Mouse (Mus musculus): ENCODE measurements around the gene Fam229a. TPM values are rescaled to one million over a fixed set of nuclear protein-coding genes. Genes with fewer than 3 reads are reported as not detected.
"Not testable (repeated sequence)": the region's sequence is repeated elsewhere in the genome, so short reads cannot be mapped to it uniquely, and the experiment has no call there.

Gene Fam229a
- polyA plus RNA-seq, 1 experiment from 2014 or later, result not detected

GRCm38 (mm10) chr4:129457311-129457710 is 33.7 kb upstream of the Fam229a start:
- H3K9me3 ChIP-seq (ENCODE audit: control insufficient read depth, low read length); H3K4me2 ChIP-seq (ENCODE audit: low read depth); DNase-seq (ENCODE audit: low spot score); H3K27ac ChIP-seq (ENCODE audit: low read depth, low read length); H3K36me3 ChIP-seq (ENCODE audit: control insufficient read depth, insufficient read depth, low read length); H3K9ac ChIP-seq (ENCODE audit: low read length); H3K27me3 ChIP-seq (ENCODE audit: control insufficient read depth, insufficient read depth, low read length); H3K4me1 ChIP-seq (ENCODE audit: control insufficient read depth, insufficient read depth, low read length); ATAC-seq (ENCODE audit: insufficient read depth, low FRiP score, low TSS enrichment); H3K4me3 ChIP-seq (ENCODE audit: low read depth, low read length): not testable (repeated sequence)
- 60% methylated on average over 2 of the region's 2 CpGs for whole genome bisulfite sequencing

- DNase-seq (ENCODE audit: low spot score) (no peak), ATAC-seq (ENCODE audit: insufficient read depth, low FRiP score, low TSS enrichment) (no peak)
- no peak overlapping the region for H3K4me2 ChIP-seq (ENCODE audit: low read depth)
- peaks cover 6% of the 10 kb centered on the region; the same call in 1 of the 2 replicates for H3K4me1 ChIP-seq (ENCODE audit: control insufficient read depth, insufficient read depth, low read length)
- no peaks in the 10 kb centered on the region for H3K9me3 ChIP-seq (ENCODE audit: control insufficient read depth, low read length)
- WGBS, result 91% methylated on average over 3 of the region's 3 CpGs
- no peaks in the 10 kb centered on the region for H3K36me3 ChIP-seq (ENCODE audit: control insufficient read depth, insufficient read depth, low read length)
- H3K27me3 ChIP-seq (ENCODE audit: control insufficient read depth, insufficient read depth, low read length), result no peaks in the 10 kb centered on the region
- no peak overlapping the region for H3K4me3 ChIP-seq (ENCODE audit: low read depth, low read length)
- H3K9ac ChIP-seq (ENCODE audit: low read length), result no peak overlapping the region
- no peak overlapping the region for H3K27ac ChIP-seq (ENCODE audit: low read depth, low read length)
Measured at GRCm38 (mm10) chr4:129459726-129460125, 31.3 kb upstream of the Fam229a start.

DNA sequence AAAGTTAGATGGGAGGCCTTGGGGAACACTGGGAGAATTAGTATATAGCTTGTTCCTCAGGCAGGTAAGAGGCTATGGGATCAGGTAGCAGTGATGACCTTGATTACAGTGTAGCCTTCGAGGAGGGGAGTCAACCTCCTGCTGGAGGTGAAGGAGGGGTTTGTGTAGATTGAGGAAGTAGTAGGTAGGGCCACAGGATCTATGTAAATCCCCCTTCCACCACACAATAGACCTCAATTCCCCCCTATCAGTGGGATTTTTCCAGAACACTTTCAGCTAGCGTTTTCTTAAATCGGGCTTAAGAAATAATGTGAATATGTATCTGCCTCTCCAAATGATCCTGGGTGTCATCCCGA is 30.2 kb upstream of the Fam229a start:
- Histone ChIP-seq H3K4me3 (ENCODE audit: low read depth, low read length) (peak overlapping the region; percentile 95), H3K4me2 (ENCODE audit: low read depth) (peak overlapping the region; percentile 72), H3K4me1 (ENCODE audit: control insufficient read depth, insufficient read depth, low read length) (peaks cover 6% of the 10 kb centered on the region; the same call in 1 of the 2 replicates), H3K9ac (ENCODE audit: low read length) (peak overlapping the region; percentile 55), H3K36me3 (ENCODE audit: control insufficient read depth, insufficient read depth, low read length) (no peaks in the 10 kb centered on the region; the same call in 1 of the 2 replicates), H3K27me3 (ENCODE audit: control insufficient read depth, insufficient read depth, low read length) (no peaks in the 10 kb centered on the region), H3K9me3 (ENCODE audit: control insufficient read depth, low read length) (no peaks in the 10 kb centered on the region), H3K27ac (ENCODE audit: low read depth, low read length) (peak overlapping the region; percentile 77)
- DNase-seq (ENCODE audit: low spot score), result no peak
- peak; percentile 25; the same call in 1 of the 2 replicates for ATAC-seq (ENCODE audit: insufficient read depth, low FRiP score, low TSS enrichment)
- WGBS, result under 1% methylated on average over 4 of the region's 4 CpGs

- peak; percentile 99 for DNase-seq (ENCODE audit: low spot score)
- Histone ChIP-seq H3K9me3 (ENCODE audit: control insufficient read depth, low read length) (no peaks in the 10 kb centered on the region), H3K27ac (ENCODE audit: low read depth, low read length) (peak within 1 kb of the TSS; percentile 77), H3K9ac (ENCODE audit: low read length) (peak within 1 kb of the TSS; percentile 66), H3K4me2 (ENCODE audit: low read depth) (peak within 1 kb of the TSS; percentile 72), H3K4me1 (ENCODE audit: control insufficient read depth, insufficient read depth, low read length) (peaks cover 6% of the 10 kb centered on the region; the same call in 1 of the 2 replicates), H3K4me3 (ENCODE audit: low read depth, low read length) (peak within 1 kb of the TSS; percentile 95), H3K36me3 (ENCODE audit: control insufficient read depth, insufficient read depth, low read length) (peaks cover 3% of the 10 kb centered on the region), H3K27me3 (ENCODE audit: control insufficient read depth, insufficient read depth, low read length) (no peaks in the 10 kb centered on the region)
- under 1% methylated on average over 46 of the region's 46 CpGs for WGBS
- ATAC-seq (ENCODE audit: insufficient read depth, low FRiP score, low TSS enrichment), result peak; percentile 97
Measured at GRCm38 (mm10) chr4:129461183-129461960, 29.6 kb upstream of the Fam229a start, which contains the start of gene Bsdc1. TSS of gene Bsdc1 (plus strand) at chr4:129461581.

DNA sequence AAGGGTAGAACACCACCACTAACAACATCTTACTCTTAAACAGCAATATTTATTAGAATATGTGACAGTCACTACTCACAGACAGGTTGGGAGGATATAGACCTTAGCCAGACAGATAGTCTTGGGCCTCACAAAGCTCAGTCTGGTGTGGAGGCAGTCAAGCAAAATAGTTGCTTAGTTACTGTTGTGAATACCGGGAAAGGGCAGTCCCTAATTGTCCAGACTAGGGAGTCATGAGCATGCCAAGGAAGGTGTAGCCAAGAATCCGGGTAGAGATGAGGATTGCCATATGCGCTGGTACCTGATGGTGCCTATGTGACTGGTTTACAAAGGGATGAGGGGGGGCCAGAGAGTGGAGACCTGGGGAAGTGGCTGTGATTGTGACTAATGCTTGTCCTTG is 28.9 kb upstream of the Fam229a start:
- no peak overlapping the region for H3K27ac ChIP-seq (ENCODE audit: low read depth, low read length)
- ATAC-seq (ENCODE audit: insufficient read depth, low FRiP score, low TSS enrichment) (no peak), DNase-seq (ENCODE audit: low spot score) (no peak)
- H3K4me1 ChIP-seq (ENCODE audit: control insufficient read depth, insufficient read depth, low read length), result peaks cover 6% of the 10 kb centered on the region; the same call in 1 of the 2 replicates
- no peaks in the 10 kb centered on the region for H3K27me3 ChIP-seq (ENCODE audit: control insufficient read depth, insufficient read depth, low read length)
- no peaks in the 10 kb centered on the region for H3K9me3 ChIP-seq (ENCODE audit: control insufficient read depth, low read length)
- H3K9ac ChIP-seq (ENCODE audit: low read length), result peak overlapping the region; percentile 66
- 48% methylated on average over 3 of the region's 3 CpGs for WGBS
- H3K4me3 ChIP-seq (ENCODE audit: low read depth, low read length), result peak overlapping the region; percentile 95
- H3K36me3 ChIP-seq (ENCODE audit: control insufficient read depth, insufficient read depth, low read length), result peaks cover 3% of the 10 kb centered on the region
- peak overlapping the region; percentile 69 for H3K4me2 ChIP-seq (ENCODE audit: low read depth)

GRCm38 (mm10) chr4:129463097-129464059 is 27.6 kb upstream of the Fam229a start:
- peaks cover 5% of the 10 kb centered on the region for H3K36me3 ChIP-seq (ENCODE audit: control insufficient read depth, insufficient read depth, low read length)
- no peak for DNase-seq (ENCODE audit: low spot score)
- H3K27me3 ChIP-seq (ENCODE audit: control insufficient read depth, insufficient read depth, low read length), result no peaks in the 10 kb centered on the region
- no peak for ATAC-seq (ENCODE audit: insufficient read depth, low FRiP score, low TSS enrichment)
- H3K9ac ChIP-seq (ENCODE audit: low read length), result no peak overlapping the region
- peaks cover 6% of the 10 kb centered on the region; the same call in 1 of the 2 replicates for H3K4me1 ChIP-seq (ENCODE audit: control insufficient read depth, insufficient read depth, low read length)
- 85% methylated on average over 24 of the region's 24 CpGs for WGBS
- H3K4me3 ChIP-seq (ENCODE audit: low read depth, low read length), result no peak overlapping the region
- no peak overlapping the region for H3K4me2 ChIP-seq (ENCODE audit: low read depth)
- H3K27ac ChIP-seq (ENCODE audit: low read depth, low read length), result no peak overlapping the region
- no peaks in the 10 kb centered on the region for H3K9me3 ChIP-seq (ENCODE audit: control insufficient read depth, low read length)

GRCm38 (mm10) chr4:129464286-129464815 is 26.6 kb upstream of the Fam229a start:
- no peak overlapping the region for H3K4me2 ChIP-seq (ENCODE audit: low read depth)
- ATAC-seq (ENCODE audit: insufficient read depth, low FRiP score, low TSS enrichment) (no peak), DNase-seq (ENCODE audit: low spot score) (no peak)
- no peak overlapping the region for H3K27ac ChIP-seq (ENCODE audit: low read depth, low read length)
- H3K9ac ChIP-seq (ENCODE audit: low read length), result no peak overlapping the region
- no peaks in the 10 kb centered on the region for H3K9me3 ChIP-seq (ENCODE audit: control insufficient read depth, low read length)
- no peak overlapping the region for H3K4me3 ChIP-seq (ENCODE audit: low read depth, low read length)
- H3K27me3 ChIP-seq (ENCODE audit: control insufficient read depth, insufficient read depth, low read length), result no peaks in the 10 kb centered on the region
- WGBS, result 83% methylated on average over 4 of the region's 4 CpGs
- peaks cover 5% of the 10 kb centered on the region for H3K36me3 ChIP-seq (ENCODE audit: control insufficient read depth, insufficient read depth, low read length)
- H3K4me1 ChIP-seq (ENCODE audit: control insufficient read depth, insufficient read depth, low read length), result peaks cover 6% of the 10 kb centered on the region; the same call in 1 of the 2 replicates

DNA sequence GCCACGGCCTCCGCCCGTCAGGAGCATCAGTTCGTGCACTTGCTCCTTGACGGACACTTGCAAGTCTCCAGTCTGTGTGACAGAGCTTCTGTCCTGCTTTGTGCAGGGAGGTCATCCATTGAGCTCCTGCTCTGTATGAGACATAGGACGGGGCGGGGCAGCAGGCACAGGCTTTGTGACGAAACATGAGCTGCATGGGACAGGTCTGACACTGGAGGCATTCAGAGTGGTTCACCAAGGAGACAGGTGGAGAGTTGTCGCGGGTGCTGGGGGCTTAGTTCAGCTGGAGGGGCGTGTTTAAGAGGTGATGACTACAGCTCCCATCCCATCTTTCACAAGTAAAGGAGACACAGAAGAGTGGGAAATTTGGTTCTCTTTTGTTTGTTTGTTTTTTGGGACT is 14.9 kb upstream of the Fam229a start:
- no peak for ATAC-seq (ENCODE audit: insufficient read depth, low FRiP score, low TSS enrichment)
- H3K36me3 ChIP-seq (ENCODE audit: control insufficient read depth, insufficient read depth, low read length), result peaks cover 24% of the 10 kb centered on the region

More for the DNA sequence above, 14.9 kb upstream of the Fam229a start:
- DNase-seq (ENCODE audit: low spot score), result no peak
- Histone ChIP-seq H3K27me3 (ENCODE audit: control insufficient read depth, insufficient read depth, low read length) (no peaks in the 10 kb centered on the region), H3K4me2 (ENCODE audit: low read depth) (no peak overlapping the region), H3K4me1 (ENCODE audit: control insufficient read depth, insufficient read depth, low read length) (no peaks in the 10 kb centered on the region), H3K27ac (ENCODE audit: low read depth, low read length) (no peak overlapping the region), H3K4me3 (ENCODE audit: low read depth, low read length) (no peak overlapping the region), H3K9me3 (ENCODE audit: control insufficient read depth, low read length) (no peaks in the 10 kb centered on the region), H3K9ac (ENCODE audit: low read length) (no peak overlapping the region)
- 90% methylated on average over 11 of the region's 11 CpGs for WGBS
